Mouse (Mus musculus): Measurements from ENCODE around the gene Hyls1.

The Hyls1 gene

DNA sequence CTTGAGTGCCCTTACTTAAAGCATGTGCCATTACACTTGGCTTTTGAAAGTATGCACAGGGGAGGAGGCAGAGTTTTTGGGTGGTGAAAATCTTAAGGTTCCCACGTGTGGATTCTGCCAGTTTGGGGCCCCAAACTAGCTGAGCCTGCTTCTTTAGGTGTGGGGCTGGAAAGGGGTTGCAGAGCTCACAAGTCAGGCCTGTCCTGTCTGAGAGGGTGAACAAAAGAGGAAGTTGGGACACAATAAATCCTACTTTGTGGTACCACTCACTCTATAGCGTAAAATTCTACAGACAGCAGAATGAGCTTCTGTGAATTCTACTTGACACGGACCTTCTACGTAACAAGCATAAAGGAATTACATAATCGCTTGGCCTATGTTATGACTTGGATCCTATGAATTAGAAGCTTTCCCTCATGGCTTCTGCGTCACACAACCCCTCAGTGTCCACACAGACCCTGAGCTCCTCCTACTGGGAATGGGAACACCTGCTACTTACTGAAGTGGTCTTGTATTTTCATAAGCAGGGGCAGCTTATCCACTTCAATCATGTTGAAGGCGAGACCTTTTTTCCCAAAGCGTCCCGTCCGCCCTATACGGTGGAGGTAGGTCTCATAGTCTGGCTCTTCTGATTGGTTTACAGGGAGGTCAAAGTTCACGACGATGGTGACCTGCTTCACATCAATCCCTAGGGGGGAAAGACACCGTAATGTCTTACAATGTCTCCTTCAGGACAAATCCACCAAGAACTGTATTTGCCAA, 26.9 kb downstream of the Hyls1 start:
- no peak for DNase-seq

DNA sequence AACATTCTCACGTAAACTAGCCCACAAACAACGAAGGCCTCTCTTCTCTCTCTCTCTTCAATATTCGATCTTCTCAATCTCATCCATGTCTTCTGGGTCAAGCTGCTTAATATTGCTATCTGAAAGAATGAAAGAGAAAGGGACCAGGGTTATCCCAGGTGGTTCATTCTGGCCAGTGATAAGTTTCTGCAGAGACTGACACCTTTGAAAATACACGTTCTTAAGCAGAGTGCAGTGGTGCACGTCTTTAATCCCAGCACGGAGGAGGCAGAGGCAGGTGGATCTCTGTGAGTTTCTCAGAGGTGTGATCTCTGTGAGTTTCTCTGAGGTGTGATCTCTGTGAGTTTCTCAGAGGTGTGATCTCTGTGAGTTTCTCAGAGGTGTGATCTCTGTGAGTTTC, 28.3 kb downstream of the Hyls1 start:
- DNase-seq, result no peak

DNA sequence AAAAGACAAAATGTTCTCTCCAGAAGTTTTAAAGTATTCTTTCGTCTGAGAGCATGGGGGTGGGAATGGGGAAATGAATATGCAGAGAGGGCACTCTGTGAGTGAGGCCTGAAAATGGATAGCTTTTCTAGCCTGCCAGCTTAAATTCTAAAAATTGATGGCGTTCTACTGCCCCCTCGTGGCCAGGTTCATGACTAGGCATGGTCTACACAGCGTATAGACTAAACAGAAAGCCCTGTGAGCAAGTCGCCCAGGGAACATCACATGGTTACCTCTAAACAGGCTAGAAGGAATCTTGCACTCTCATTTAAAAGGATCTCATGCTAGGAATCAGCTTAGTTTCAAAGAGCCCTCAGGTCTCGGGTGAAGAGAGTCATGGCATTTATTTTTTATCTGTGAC, 28.7 kb downstream of the Hyls1 start:
- DNase-seq, result peak; percentile 40

GRCm38 (mm10) chr9:35541024-35541423, 29.2 kb downstream of the Hyls1 start:
- DNase-seq, result no peak

- DNase-seq, result no peak
Measured at GRCm38 (mm10) chr9:35539001-35539750, 31.0 kb downstream of the Hyls1 start.

GRCm38 (mm10) chr9:35535876-35536275, 34.3 kb downstream of the Hyls1 start:
- no peak for DNase-seq

GRCm38 (mm10) chr9:35535110-35535509, 35.1 kb downstream of the Hyls1 start:
- DNase-seq, result no peak

GRCm38 (mm10) chr9:35533266-35533665, 36.9 kb downstream of the Hyls1 start:
- no peak for DNase-seq

- DNase-seq, result no peak
Measured at GRCm38 (mm10) chr9:35529796-35530195, 40.4 kb downstream of the Hyls1 start.

GRCm38 (mm10) chr9:35529141-35529540, 41.1 kb downstream of the Hyls1 start:
- no peak for DNase-seq

DNA sequence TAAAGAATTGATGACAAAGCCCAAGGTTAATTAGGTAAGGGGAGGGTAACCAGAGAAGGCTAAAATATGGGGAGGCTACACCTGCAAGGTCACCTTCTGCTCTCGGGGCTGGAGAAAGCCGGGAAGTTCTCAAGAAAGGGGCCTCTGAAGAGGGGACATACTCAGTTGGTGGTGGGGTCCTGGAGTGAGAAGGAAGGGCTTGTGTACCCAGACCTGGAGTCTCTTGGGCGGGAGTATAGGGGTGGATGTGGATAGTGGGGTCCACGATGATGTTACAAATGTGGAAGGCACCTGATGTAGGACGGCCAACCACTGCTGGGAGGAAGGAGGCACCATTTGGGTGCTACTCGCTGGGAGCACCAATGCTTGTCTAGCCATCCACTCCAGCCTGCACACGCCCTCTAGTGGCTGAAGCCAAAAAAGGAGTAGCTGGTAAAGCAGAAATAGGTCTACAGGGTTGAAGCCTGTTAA, 46.2 kb downstream of the Hyls1 start:
- DNase-seq, result peak; percentile 43

- no peak for DNase-seq
Measured at GRCm38 (mm10) chr9:35523541-35523940, 46.7 kb downstream of the Hyls1 start.

DNA sequence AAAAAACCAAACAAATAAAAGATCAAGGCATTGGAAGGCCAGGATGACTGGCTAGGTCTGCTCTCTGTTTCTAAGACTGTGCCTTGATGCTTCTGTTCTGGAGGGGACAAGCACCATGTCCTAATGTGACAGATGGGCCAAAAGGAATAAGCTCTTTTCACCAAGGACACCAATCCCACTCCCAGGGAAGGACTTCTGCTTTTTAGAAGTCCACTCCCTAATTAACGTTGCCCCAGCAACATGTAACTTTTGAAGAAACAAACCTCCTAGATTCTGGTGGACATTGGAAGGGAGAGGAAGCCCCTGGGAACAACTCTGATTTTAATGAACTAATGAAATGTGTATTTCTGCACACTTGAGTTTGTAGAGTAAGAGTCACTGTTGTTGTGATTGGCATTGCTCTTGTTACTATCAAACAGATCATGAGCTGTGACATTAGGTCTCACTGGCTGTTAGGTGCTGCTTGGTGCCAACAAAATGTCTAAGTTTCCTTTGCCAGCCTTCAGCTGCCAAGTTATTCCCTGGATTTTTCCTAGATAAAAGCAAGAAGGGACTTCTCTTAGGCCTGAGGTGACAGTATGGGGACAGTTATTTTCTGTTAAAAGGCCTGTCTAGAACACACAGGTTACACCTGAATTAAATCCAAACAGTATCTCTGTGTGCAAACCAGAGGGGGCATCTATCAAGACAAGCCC, 47.2 kb downstream of the Hyls1 start:
- DNase-seq, result no peak

GRCm38 (mm10) chr9:35522241-35522640, 48.0 kb downstream of the Hyls1 start:
- DNase-seq, result no peak

GRCm38 (mm10) chr9:35520631-35521348, 49.4 kb downstream of the Hyls1 start:
- no peak for DNase-seq

DNA sequence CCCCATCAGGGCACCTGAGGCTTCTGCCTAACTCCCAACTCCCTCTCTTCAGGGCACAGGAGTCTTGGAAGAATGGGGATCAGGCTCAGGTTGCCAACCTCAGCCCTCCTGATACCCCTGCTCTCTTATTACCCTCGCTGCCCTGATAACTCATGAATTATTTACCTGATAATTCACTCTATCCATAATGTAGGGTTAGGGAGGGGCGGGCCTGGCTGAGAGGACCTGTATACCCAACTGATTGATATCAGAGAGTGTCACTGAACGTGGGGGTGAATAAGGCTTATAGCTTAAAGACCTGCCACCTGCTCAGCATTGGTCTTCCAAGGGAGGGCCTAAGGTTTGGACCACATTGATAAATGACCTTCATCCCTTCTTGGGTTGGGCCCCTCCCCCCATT, 52.0 kb downstream of the Hyls1 start, which contains the start of gene Gm1113:
Gm1113 (minus strand) TSS at position 101 of the 400 bp plus-strand sequence.
- no peak for DNase-seq

- DNase-seq, result no peak
Measured at GRCm38 (mm10) chr9:35516711-35517110, 53.5 kb downstream of the Hyls1 start.

- no peak for DNase-seq
Measured at GRCm38 (mm10) chr9:35516182-35516581, 54.0 kb downstream of the Hyls1 start.

DNA sequence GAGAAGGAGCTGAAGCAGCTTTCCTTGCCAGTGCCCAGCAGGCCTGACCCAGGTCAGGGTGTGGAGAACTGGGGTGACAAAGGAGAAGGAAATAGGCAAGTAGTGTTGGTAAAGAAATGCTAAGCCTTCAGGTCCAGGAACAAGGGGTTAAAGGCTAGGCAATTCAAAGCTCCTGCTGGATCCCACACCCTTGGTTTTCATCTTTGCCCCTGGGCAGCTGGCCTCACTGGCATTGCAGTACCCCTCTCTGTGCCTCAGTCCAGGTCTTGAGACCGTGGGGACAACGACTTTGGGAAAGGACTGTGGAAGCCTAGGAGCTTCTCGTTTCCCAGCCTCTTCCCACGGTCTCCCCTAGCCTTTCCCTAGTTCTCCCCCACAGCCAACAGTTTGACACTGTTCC, 56.3 kb downstream of the Hyls1 start:
- no peak for DNase-seq

Data from kidney, adult 11 months (tissue).